Mouse (Mus musculus): Measurements from ENCODE around the gene Gstz1. TPM values are rescaled to one million over a fixed set of nuclear protein-coding genes. Genes with fewer than 3 reads are reported as not detected.

Gstz1 gene
- 36.7 TPM for polyA plus RNA-seq (2021)

DNA sequence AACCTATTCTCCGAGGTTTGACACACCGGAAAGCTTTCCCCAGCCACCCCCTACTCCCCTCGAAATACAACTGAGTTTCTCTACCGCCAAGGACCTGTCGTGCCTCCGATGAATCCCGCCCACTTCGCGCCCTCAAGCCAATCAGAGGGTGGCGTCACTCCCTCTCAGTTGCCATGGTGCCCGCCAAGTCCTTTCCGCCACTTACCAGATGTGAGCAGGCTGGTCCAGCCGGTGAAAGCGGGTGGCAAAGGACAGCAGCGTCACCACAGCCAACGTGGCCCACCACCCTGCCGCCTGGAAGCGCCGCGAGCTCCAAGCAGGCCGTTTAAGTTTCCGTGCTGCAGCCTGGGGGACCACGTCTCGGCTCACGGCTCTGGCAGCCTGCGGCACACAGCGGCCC lies at the start of gene Gstz1:
Gene Gstz1 (plus strand): TSS at position 200 of the 400 bp plus-strand sequence.
- TF ChIP-seq CTCF (IDR thresholded peaks at IDR 0.05): no peak
- CTCF ChIA-PET: no interaction called here
- POLR2A ChIA-PET: interaction anchor here (0.7 to 1.7 kb wide), 3 partner anchors 12 to 47 kb away, joined by 3 to 8 read pairs (median 3); no protein-coding TSS in a partner anchor
- ATAC-seq (peak; percentile 90), DNase-seq (ENCODE audit: low read depth, low spot score) (peak; percentile 19)
- H3K27me3 ChIP-seq: no peaks in the 10 kb centered on the region
- in situ Hi-C loops (cut with MboI; ENCODE audit: low pct_unique_long_range_greater_than_20kb): no loop called here

- ATAC-seq (no peak), DNase-seq (ENCODE audit: low read depth, low spot score) (no peak)
- in situ Hi-C loops (cut with MboI; ENCODE audit: low pct_unique_long_range_greater_than_20kb): no loop called here
- CTCF ChIA-PET: no interaction called here
- H3K27me3 ChIP-seq: peaks cover 4% of the 10 kb centered on the region
- no peak for TF ChIP-seq CTCF (IDR thresholded peaks at IDR 0.05)
- POLR2A ChIA-PET: no interaction called here
These were observed 46.6 kb upstream of the Gstz1 start for GRCm38 (mm10) chr12:87100331-87100730.

DNA sequence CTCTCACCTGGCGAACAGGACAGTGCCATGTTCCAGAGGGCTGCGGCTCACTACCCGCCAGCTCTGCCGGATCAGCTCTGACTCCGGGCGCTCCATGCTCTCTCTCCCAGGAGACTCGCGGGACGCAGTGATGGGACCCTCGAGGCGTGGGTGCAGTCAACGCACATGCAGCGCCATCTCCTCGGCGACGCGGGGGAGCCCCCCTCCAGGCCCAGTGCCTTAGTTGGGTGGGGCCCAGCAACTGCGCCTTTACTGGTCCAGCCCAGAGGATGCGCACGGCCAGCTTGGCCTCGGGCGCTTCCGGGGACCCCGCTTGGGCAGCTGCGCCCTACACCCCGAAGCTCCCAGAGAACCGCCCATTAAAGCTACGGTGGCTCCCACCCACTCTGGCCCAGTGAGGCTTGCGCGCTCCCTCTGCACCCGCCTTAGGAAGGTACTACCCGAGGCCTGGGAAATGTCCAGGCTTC lies 44.8 kb upstream of the Gstz1 start, which contains the start of gene Ngb:
Gene Ngb (minus strand): TSS at position 375 of the 467 bp plus-strand sequence.
- ChIA-PET CTCF (interaction anchor here (1.5 kb wide), 1 partner anchor 9 kb away, joined by 4 read pairs; no protein-coding TSS in a partner anchor), POLR2A (no interaction called here)
- no peak for ATAC-seq
- DNase-seq (ENCODE audit: low read depth, low spot score): no peak
- no peak for TF ChIP-seq CTCF (IDR thresholded peaks at IDR 0.05)
- peaks cover 4% of the 10 kb centered on the region for H3K27me3 ChIP-seq
- in situ Hi-C loops (cut with MboI; ENCODE audit: low pct_unique_long_range_greater_than_20kb): no loop called here

DNA sequence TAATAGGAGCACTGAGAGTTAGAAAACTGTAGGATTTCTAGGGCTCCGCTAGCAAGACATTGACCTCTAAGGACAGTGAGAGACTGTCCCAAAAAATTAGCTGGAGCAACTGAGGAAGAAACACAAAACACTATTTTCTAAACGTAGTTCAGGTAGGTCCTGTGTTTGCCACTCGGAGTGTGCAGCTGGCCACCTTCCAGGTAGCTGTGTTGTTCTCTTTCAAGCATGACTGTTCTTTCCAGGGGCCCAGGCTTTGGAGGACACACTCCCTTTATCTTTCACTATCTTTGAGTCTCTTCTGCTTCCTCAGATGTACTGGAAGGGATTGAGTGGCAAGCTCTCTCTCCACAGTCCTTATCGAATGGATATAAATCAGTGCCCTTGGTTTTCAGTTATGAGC lies 43.5 kb upstream of the Gstz1 start:
- H3K27me3 ChIP-seq: peaks cover 4% of the 10 kb centered on the region
- in situ Hi-C loops (cut with MboI; ENCODE audit: low pct_unique_long_range_greater_than_20kb): no loop called here
- no peak for TF ChIP-seq CTCF (IDR thresholded peaks at IDR 0.05)
- no peak for ATAC-seq
- ChIA-PET CTCF (no interaction called here), POLR2A (no interaction called here)
- no peak for DNase-seq (ENCODE audit: low read depth, low spot score)

- TF ChIP-seq CTCF (IDR thresholded peaks at IDR 0.05): no peak
- ATAC-seq (no peak), DNase-seq (ENCODE audit: low read depth, low spot score) (no peak)
- CTCF ChIA-PET: no interaction called here
- in situ Hi-C loops (cut with MboI; ENCODE audit: low pct_unique_long_range_greater_than_20kb): no loop called here
- POLR2A ChIA-PET: no interaction called here
- H3K27me3 ChIP-seq: peaks cover 4% of the 10 kb centered on the region
These were observed 42.2 kb upstream of the Gstz1 start for GRCm38 (mm10) chr12:87104796-87105195.

DNA sequence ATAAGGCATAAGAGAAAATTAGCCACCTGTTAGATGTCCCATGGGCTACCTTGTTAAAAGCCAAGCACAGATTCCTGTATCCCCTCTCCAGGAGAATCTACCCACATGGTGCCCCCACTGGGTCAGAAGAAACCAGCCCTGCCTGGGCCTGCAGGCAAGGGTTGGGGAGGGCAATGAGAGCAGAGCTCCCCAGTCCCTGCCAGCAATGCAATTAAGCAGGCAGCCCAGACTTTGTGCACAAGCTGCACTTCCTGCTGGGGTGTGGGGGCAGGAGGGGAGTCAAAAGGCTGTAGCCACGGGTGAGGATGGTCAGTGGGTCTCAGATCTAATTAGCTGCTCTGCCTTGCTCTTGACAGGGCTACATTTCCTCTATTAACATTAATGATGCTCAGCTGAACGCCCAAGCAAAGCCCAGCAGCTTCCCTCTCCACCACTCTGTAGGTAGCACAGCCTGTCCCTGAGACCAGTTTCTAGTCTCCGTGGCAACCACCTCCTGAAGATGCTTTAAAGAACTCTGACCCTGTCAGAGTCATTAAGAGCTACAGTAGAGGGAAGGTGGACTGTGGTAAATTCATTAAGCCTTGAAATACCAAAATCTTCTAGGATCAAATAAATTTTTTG lies 39.5 kb upstream of the Gstz1 start:
- DNase-seq (ENCODE audit: low read depth, low spot score) (no peak), ATAC-seq (no peak)
- ChIA-PET CTCF (no interaction called here), POLR2A (no interaction called here)
- TF ChIP-seq CTCF (IDR thresholded peaks at IDR 0.05): no peak
- no peaks in the 10 kb centered on the region for H3K27me3 ChIP-seq
- in situ Hi-C loops (cut with MboI; ENCODE audit: low pct_unique_long_range_greater_than_20kb): no loop called here

GRCm38 (mm10) chr12:87121918-87122589 lies 24.9 kb upstream of the Gstz1 start:
- POLR2A ChIA-PET: no interaction called here

GRCm38 (mm10) chr12:87127256-87127655 lies 19.7 kb upstream of the Gstz1 start:
- TF ChIP-seq CTCF (IDR thresholded peaks at IDR 0.05): no peak
- ChIA-PET POLR2A (no interaction called here), CTCF (no interaction called here)
- DNase-seq (ENCODE audit: low read depth, low spot score): no peak
- no peak for ATAC-seq
- in situ Hi-C loops (cut with MboI; ENCODE audit: low pct_unique_long_range_greater_than_20kb): no loop called here
- no peaks in the 10 kb centered on the region for H3K27me3 ChIP-seq

More at GRCm38 (mm10) chr12:87121918-87122589, 24.9 kb upstream of the Gstz1 start:
- H3K27me3 ChIP-seq: no peaks in the 10 kb centered on the region
- no peak for TF ChIP-seq CTCF (IDR thresholded peaks at IDR 0.05)
- CTCF ChIA-PET: no interaction called here
- ATAC-seq (no peak), DNase-seq (ENCODE audit: low read depth, low spot score) (no peak)
- in situ Hi-C loops (cut with MboI; ENCODE audit: low pct_unique_long_range_greater_than_20kb): no loop called here

DNA sequence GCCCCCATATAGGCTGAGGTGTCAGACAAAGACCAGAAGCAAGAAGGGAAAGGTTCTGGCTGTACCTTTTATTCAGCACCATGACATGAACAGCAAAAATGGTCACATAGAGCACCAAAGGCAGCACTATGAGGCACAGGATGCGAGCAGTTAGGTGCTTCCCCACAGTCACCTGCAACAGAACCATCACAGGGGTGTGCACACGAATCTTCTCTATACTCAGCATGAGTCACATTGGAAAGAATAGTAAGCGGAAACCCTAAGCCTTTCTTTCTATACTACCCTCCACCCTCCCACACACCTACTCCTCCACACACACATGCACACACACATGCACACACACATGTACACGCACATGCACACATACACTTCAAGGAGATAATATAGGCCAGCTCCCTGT lies 16.7 kb upstream of the Gstz1 start:
- POLR2A ChIA-PET: no interaction called here

DNA sequence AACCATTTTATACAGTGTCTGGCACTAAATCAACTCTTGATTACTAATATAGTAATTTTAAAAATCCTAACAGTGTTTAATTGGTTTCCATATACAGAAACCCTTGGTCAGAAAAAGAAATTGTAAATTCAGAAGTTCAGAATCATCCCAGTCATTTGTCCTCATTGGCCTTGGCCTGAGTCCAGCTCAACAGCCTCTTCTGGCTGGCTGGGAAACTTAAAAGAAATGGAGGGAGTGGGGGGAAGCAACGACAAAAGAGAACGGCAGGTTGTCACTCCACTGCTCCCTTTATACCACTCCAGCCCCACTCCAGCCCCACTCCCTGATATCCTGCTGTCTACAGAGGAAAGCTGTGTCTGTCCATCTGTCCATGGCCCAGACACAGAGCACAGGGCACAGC lies 15.8 kb upstream of the Gstz1 start:
- no peak for TF ChIP-seq CTCF (IDR thresholded peaks at IDR 0.05)
- DNase-seq (ENCODE audit: low read depth, low spot score): no peak
- no peak for ATAC-seq
- in situ Hi-C loops (cut with MboI; ENCODE audit: low pct_unique_long_range_greater_than_20kb): no loop called here
- no peaks in the 10 kb centered on the region for H3K27me3 ChIP-seq
- ChIA-PET POLR2A (no interaction called here), CTCF (interaction anchor here (1.6 kb wide), 1 partner anchor 14 kb away, joined by 4 read pairs; no protein-coding TSS in a partner anchor)

More for the DNA sequence above, 16.7 kb upstream of the Gstz1 start:
- no peaks in the 10 kb centered on the region for H3K27me3 ChIP-seq
- TF ChIP-seq CTCF (IDR thresholded peaks at IDR 0.05): no peak
- ATAC-seq: no peak
- CTCF ChIA-PET: no interaction called here
- in situ Hi-C loops (cut with MboI; ENCODE audit: low pct_unique_long_range_greater_than_20kb): no loop called here
- DNase-seq (ENCODE audit: low read depth, low spot score): no peak

- peak; percentile 52 for TF ChIP-seq CTCF (IDR thresholded peaks at IDR 0.05)
- CTCF ChIA-PET: interaction anchor here (1.6 kb wide), 1 partner anchor 13 kb away, joined by 4 read pairs; no protein-coding TSS in a partner anchor
- DNase-seq (ENCODE audit: low read depth, low spot score) (no peak), ATAC-seq (no peak)
- no peaks in the 10 kb centered on the region for H3K27me3 ChIP-seq
- in situ Hi-C loops (cut with MboI; ENCODE audit: low pct_unique_long_range_greater_than_20kb): no loop called here
- POLR2A ChIA-PET: no interaction called here
These were observed 15.3 kb upstream of the Gstz1 start for GRCm38 (mm10) chr12:87131619-87132018.

Data from Patski (cell line).